ENCODE assay signal across 14 mouse cellular contexts in the genomic region with DNA sequence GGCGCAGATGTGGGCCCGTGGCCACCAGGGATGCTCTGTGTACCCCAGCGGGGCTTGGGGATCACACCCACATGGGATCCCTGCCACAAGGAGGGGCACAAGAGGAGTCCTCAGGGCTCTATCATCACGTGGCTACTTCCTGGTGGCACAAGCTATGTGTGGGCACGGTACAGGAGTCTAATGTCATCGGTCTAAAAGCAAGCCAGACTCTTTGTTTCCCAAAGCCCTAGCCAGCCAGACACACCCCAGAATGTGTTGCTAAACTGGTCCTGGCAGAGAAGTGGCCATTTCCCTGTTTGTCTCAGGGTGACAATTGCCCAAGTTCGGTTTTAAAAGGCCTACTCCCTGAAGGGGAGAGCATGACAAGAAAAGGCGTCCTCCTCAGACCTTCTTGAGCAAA. TPM values are rescaled to one million over a fixed set of nuclear protein-coding genes. Genes with fewer than 3 reads are reported as not detected.
DNase-seq lines count a peak whose midpoint lies in the region; ATAC-seq and TF ChIP-seq lines count a peak whose summit lies in the region.
"Had no signal": no experiment of that assay in that cellular context is flagged by ENCODE, and none has a peak within 500 bp of the region (broad histone marks: within the 10 kb centered on the region; RNA-seq: fewer than 3 reads in every experiment).

No protein-coding gene starts in this region.

- H3K27me3 ChIP-seq in neural tube, embryonic 11.5 days (ENCODE audit: control insufficient read depth, insufficient read depth, low read length): peaks cover 8% of the 10 kb centered on the region; the same call in 1 of the 2 replicates
- no peaks in the 10 kb centered on the region for H3K27me3 ChIP-seq in lung, embryonic 14.5 days (ENCODE audit: insufficient read depth, low read length)
- H3K27me3 ChIP-seq: stomach, embryonic 15.5 days had no signal

- H3K4me3 ChIP-seq in neural tube, embryonic 11.5 days (ENCODE audit: low read depth, low read length): no peak overlapping the region
- no peak overlapping the region for H3K4me3 ChIP-seq in lung, embryonic 14.5 days (ENCODE audit: low read depth, low read length)
- H3K4me3 ChIP-seq: hindbrain, embryonic 15.5 days; left cerebral cortex, adult 2 months; stomach, embryonic 15.5 days had no signal

- peaks cover 63% of the 10 kb centered on the region for H3K4me1 ChIP-seq in neural tube, embryonic 11.5 days (ENCODE audit: control insufficient read depth, insufficient read depth, low read length)
- H3K4me1 ChIP-seq in lung, embryonic 14.5 days (ENCODE audit: insufficient read depth): peaks cover 5% of the 10 kb centered on the region; the same call in 1 of the 2 replicates

- no peak overlapping the region for H3K9ac ChIP-seq in neural tube, embryonic 11.5 days (ENCODE audit: low read length)
- H3K9ac ChIP-seq in lung, embryonic 14.5 days: no peak overlapping the region
- H3K9ac ChIP-seq: hindbrain, embryonic 15.5 days; stomach, embryonic 15.5 days had no signal

- no peaks in the 10 kb centered on the region for H3K36me3 ChIP-seq in neural tube, embryonic 11.5 days (ENCODE audit: control insufficient read depth, insufficient read depth, low read length)
- no peaks in the 10 kb centered on the region for H3K36me3 ChIP-seq in lung, embryonic 14.5 days (ENCODE audit: insufficient read depth)
- H3K36me3 ChIP-seq: hindbrain, embryonic 15.5 days; stomach, embryonic 15.5 days had no signal

- 0 out of 2 replicates have a peak, but pooled peaks have one; percentile 11 for ATAC-seq in neural tube, embryonic 11.5 days (ENCODE audit: insufficient read depth, low FRiP score, low TSS enrichment)
- no peak for ATAC-seq in lung, embryonic 14.5 days (ENCODE audit: insufficient read depth)

- H3K4me2 ChIP-seq in neural tube, embryonic 11.5 days (ENCODE audit: low read depth): no peak overlapping the region
- H3K4me2 ChIP-seq in lung, embryonic 14.5 days: no peak overlapping the region
- H3K4me2 ChIP-seq: hindbrain, embryonic 15.5 days; stomach, embryonic 15.5 days had no signal

- 51% methylated on average over 8 of the region's 8 CpGs for WGBS in neural tube, embryonic 11.5 days
- 60% methylated on average over 8 of the region's 8 CpGs for WGBS in lung, embryonic 14.5 days

- 0 out of 2 replicates have a peak, but pooled peaks have one; percentile 9 for TF ChIP-seq CTCF in lung, embryonic 14.5 days (IDR thresholded peaks at IDR 0.05; ENCODE audit: low read depth)

- H3K9me3 ChIP-seq in neural tube, embryonic 11.5 days (ENCODE audit: control insufficient read depth, low read length): no peaks in the 10 kb centered on the region
- no peaks in the 10 kb centered on the region for H3K9me3 ChIP-seq in lung, embryonic 14.5 days (ENCODE audit: low read depth, low read length)
- H3K9me3 ChIP-seq: hindbrain, embryonic 15.5 days; stomach, embryonic 15.5 days had no signal

- peak overlapping the region; percentile 51; the same call in 1 of the 2 replicates for H3K27ac ChIP-seq in neural tube, embryonic 11.5 days (ENCODE audit: low read depth, low read length)
- no peak overlapping the region for H3K27ac ChIP-seq in lung, embryonic 14.5 days (ENCODE audit: low read depth)
- H3K27ac ChIP-seq: hindbrain, embryonic 15.5 days; left cerebral cortex, adult 2 months; stomach, embryonic 15.5 days had no signal

- DNase-seq in adrenal gland, adult 2 months: peak; percentile 15
- no peak for DNase-seq in adrenal gland, postnatal 25 days
- DNase-seq in neural tube, embryonic 11.5 days (ENCODE audit: low spot score): no peak
- no peak for DNase-seq in neural tube, embryonic 10.5 days (ENCODE audit: extremely low spot score, low spot score)
- no peak for DNase-seq in lung, embryonic 14.5 days
- no peak for DNase-seq in natural killer cell, adult 2 months (ENCODE audit: low spot score in 2 of 2)
- DNase-seq in spleen, postnatal 10 days (ENCODE audit: low spot score in 2 of 2): no peak
- no peak for DNase-seq in thymus, postnatal 36 days
- DNase-seq: kidney, postnatal 25 days had no signal

RNA-seq across cellular contexts. Expression of a gene that starts 2.6 kb away (rescaled TPM):
- total RNA-seq in adrenal gland, adult 2 months (2021): not detected
- polyA plus RNA-seq in adrenal gland, adult 2 months (2012; rRNA removed): not detected in 2 replicates
- not detected in 2 replicates for total RNA-seq in adrenal gland, postnatal 25 days (2021)
- polyA plus RNA-seq in neural tube, embryonic 11.5 days (2014; fragmentation: Nextera tagmentation; extraction: Ambion mirVana): 0.27 TPM in 1 of 2 replicates, not detected in the other
- not detected in 2 replicates for polyA plus RNA-seq in lung, embryonic 14.5 days (2014; fragmentation: Nextera tagmentation; extraction: Ambion mirVana)
- total RNA-seq: ES-E14; left cerebral cortex, adult 2 months had no signal
- polyA plus RNA-seq: hindbrain, embryonic 15.5 days; liver, embryonic 16.5 days; stomach, embryonic 15.5 days had no signal

RNA-seq across cellular contexts. Expression of a gene that starts 31.8 kb away (rescaled TPM):
- under 1 TPM; 0.46 to 0.59 TPM for total RNA-seq in adrenal gland, adult 2 months (2021)
- polyA plus RNA-seq in adrenal gland, adult 2 months (2012; rRNA removed): 0.27 and 0.49 TPM in 2 replicates
- total RNA-seq in adrenal gland, postnatal 25 days (2021): 0.21 and 0.62 TPM in 2 replicates
- 2.0 and 3.3 TPM in 2 replicates for polyA plus RNA-seq in neural tube, embryonic 11.5 days (2014; fragmentation: Nextera tagmentation; extraction: Ambion mirVana)
- polyA plus RNA-seq in lung, embryonic 14.5 days (2014; fragmentation: Nextera tagmentation; extraction: Ambion mirVana): 15.4 and 16.2 TPM in 2 replicates
